Mouse (Mus musculus) cerebellum, adult 18-20 months (tissue): Measurements from ENCODE around the gene Serpina12.

Source experiments
- DNase-seq, 2 experiments: peaks; one replicate each; pipeline ENCODE4 v3.0.0; 2021

Gene Serpina12

GRCm38 (mm10) chr12:104002569-104003237, 41.5 kb downstream of the Serpina12 start:
- no peak for DNase-seq

GRCm38 (mm10) chr12:104000594-104000993, 43.6 kb downstream of the Serpina12 start:
- DNase-seq, result no peak

- DNase-seq, result no peak
Observed at GRCm38 (mm10) chr12:103999611-104000010, 44.6 kb downstream of the Serpina12 start.

- no peak for DNase-seq
Observed at GRCm38 (mm10) chr12:103996513-103996912, 47.7 kb downstream of the Serpina12 start.

GRCm38 (mm10) chr12:103995292-103996072, 48.8 kb downstream of the Serpina12 start:
- peak; percentile 67 to 81 for DNase-seq

- DNase-seq, result no peak
Observed at GRCm38 (mm10) chr12:103992945-103993344, 51.3 kb downstream of the Serpina12 start.

GRCm38 (mm10) chr12:103989857-103990256, 54.4 kb downstream of the Serpina12 start, which contains the start of gene Serpina11:
TSS of gene Serpina11 (minus strand) at chr12:103989957.
- DNase-seq, result no peak

- no peak for DNase-seq
Observed at GRCm38 (mm10) chr12:103989514-103989767, 54.8 kb downstream of the Serpina12 start.

GRCm38 (mm10) chr12:103988754-103989513, 55.3 kb downstream of the Serpina12 start:
- DNase-seq, result no peak

GRCm38 (mm10) chr12:103985868-103986267, 58.4 kb downstream of the Serpina12 start:
- DNase-seq, result no peak

GRCm38 (mm10) chr12:103984935-103985334, 59.3 kb downstream of the Serpina12 start:
- DNase-seq, result peak; percentile 16 to 31

GRCm38 (mm10) chr12:103981646-103982360, 62.4 kb downstream of the Serpina12 start:
- DNase-seq, result no peak
